Mouse (Mus musculus) WW6 (cell line): ENCODE results near the gene Snx8.

ENCODE experiments used
- DNase-seq: peaks from one replicate; pipeline ENCODE4 v3.0.0-alpha.2; 2013; ENCODE audit warnings: low read depth, low spot score

Snx8 gene

DNA sequence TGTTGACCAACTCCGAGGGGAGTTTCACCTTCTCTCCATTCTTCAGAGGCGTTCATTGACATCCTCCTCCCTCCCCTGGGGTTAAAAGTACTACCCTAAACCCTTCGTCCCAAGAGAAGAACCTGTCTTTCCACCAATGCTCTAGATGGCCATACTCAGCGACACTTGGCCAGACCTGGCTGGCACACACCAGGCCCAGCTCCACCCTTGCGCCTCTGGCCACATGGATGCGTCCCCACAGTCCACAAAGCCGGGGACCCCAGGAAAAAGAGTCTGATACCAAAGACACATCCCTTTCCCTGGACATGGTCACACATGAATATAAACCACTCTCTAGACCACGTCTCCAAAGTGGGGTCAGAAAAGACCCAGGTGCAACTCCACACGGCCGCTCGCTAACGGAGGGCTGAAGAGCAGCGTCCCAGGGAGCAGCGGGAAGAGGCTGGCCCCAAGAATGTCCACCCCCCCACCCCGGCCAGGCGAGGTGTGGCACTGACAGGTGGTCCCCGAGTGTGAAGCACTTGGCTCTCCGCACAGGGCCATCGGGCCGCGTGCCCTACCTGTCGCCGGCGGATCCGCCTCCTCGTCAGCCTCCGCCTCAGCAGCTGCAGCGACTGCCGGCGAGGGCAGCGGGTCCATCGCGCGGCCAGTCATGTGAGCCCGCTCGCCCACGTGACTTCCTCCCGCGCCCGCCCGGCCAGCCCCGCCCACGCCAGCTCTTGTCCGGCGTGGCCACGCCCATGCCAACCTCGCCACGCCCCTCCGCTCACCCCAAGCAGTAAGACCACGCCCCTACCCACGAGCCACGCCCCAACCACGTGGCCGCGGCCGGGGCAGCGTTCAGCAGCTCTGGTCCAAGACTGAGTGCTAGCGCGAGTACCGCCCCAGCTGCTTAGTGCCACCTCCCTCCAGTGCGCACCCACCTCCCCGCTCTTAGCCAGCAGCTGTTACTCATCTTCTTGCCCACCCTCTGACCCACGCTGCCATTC is at the start of gene Snx8:
Snx8 (minus strand) TSS at position 675 of the 989 bp plus-strand sequence.
- peak; percentile 93 for DNase-seq

DNA sequence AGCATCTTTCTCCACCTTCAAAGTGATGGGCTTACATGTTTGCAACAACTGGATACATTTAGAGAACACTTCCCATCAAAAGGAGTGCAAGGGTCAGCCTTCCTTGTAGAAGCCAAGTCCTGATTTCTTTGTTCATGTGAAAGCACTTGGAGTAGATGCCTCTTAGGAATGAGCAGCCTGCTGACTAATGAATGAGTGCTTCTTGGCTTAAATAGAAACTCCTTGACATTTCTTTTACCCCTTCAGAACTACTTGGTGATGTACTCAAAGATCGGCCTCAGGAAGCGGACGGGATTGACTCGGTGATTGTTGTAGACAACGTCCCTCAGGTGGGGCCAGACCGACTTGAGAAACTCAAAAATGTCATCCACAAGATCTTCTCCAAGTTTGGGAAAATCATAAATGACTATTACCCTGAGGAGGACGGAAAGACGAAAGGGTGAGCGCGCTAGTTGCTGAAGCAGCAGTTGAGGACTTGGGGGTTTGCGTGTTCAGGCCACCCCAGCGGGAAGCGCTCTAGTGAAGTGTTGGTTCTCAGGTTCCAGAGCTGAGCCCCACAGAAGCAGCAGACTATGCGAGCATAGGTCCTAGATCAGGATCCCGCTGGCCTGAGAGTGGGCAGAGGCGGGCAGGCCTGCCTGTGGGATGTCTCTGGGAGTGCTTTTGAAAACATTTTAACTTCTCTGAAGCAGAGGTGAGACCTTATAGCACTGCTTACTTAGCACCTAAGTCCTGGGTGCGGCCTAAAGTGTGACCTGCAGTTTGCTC is 36.1 kb upstream of the Snx8 start:
- no peak for DNase-seq

DNA sequence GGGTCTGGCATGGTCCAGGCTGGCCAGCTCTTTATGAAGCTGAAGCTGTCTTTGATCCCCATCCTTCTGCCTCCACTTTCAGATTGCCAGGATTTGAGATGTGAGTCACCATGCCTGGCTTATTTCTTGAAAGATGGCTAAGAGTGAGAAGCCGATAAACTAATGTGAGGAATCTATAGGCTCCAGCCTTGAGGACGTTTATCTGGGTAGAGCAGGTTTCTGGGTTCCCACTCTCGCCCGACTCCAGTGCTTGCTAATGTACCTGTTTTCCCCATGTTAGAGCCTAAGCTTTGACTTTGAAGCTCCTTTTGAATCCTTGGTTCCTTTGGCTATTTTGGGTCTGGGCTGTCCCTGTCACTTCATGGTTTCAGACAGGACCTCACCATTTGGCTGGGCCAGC is 31.6 kb upstream of the Snx8 start:
- no peak for DNase-seq

DNA sequence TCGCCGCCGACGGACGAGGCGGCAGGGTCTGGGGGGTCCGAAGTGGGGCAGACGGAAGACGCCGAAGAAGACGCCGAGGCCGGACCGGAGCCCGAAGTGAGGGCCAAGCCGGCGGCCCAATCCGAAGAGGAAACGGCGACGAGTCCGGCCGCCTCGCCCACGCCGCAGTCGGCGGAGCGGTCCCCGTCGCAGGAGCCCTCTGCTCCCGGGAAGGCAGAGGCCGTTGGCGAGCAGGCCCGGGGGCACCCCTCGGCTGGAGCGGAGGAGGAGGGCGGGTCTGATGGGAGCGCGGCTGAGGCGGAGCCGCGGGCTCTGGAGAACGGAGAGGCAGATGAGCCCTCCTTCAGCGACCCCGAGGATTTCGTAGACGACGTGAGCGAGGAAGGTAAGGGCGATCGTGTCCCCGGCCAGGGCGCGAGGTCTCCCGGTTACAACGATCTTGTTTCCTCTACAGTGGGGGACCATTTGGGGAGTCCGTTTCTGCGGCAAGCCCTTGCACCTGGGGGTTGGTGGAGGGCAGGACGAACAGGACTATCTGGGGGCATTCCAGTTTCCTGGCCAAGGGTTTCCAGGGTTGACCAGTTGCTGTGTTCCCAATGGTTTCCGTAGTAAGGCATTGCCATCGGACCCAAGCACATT is 30.5 kb upstream of the Snx8 start:
- DNase-seq, result no peak

DNA sequence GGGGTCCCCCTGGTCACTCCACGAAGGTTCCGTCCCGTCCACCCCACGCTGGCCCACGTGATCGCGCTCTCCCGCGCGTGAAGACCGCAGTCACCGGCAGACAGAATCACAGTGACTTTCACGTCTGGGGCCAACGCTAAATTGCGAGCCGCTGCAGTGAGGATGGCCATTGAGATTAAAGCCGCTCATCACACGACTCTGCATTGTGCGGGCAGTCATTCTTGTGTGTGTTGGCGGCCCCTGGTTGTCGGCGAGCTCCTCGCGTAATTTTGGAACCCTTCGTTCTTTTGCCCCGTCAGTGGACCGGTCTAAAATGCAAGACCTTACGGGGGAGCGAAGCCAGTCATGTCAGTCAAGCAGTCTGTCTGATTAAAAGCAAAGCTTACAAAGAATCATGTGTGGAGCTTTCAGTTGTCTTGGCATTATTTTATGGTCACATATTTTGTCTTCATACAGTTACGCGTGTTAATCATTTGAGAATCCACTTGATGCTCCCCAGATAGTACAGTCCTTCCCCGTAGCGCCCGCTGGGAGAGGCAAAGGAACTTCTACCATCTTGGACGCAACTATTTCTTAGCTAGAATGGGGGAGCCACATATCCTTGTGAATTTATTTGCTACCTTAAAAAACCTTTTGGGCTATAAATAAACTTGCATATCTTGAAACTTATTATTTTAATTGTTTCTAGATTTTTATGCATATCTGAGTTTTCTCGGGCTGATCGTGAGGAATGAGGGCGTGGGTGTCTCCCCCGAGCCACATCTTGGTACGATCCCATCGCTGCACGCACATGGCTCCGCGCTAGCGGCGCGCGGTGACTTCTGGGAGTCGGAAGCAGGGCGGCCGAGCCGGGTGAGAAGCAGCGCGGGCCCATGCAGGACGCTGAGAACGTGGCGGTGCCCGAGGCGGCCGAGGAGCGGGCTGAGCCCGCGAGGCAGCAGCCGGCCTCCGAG is 29.7 kb upstream of the Snx8 start, which contains the start of gene Eif3b:
Eif3b (plus strand) TSS at position 840 of the 953 bp plus-strand sequence.
- DNase-seq, result peak; percentile 76

DNA sequence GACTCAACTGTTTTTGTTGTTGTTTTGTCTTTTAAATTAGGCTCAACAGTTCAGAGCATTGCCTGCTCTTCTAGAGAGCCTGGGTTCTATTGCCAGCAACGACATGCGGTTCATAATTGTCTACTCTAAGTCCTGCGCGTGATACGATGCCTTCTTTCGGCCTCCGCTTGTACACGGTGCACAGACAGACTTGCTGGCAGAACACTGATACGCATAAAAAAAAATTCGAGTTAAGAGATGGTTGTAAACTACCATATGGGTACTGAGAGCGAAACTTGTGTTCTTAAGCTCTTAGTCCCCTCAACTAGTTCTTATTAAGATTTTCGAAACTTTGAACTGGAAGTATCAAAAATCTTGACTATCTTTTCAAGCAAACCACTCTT is 29.0 kb upstream of the Snx8 start:
- no peak for DNase-seq

DNA sequence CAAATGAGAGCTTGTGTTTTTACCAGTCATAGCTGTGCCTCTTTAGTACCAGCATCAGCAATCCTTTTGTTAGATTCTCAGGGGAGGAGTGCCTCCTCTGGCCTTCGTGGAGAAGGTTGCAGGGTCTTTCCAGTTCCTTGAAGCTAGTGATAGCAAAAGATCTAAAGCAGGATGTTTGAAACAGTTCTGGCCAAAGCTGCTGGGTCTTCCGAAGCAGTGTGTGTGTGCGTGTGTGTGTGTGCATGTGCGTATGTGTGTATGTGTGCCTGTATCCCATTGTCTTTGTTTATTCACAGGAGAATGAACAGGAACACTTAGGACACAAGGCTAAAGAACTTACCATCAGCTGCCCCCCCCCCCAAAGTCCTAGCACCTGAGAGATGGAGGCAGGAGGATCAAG is 25.6 kb upstream of the Snx8 start:
- no peak for DNase-seq

DNA sequence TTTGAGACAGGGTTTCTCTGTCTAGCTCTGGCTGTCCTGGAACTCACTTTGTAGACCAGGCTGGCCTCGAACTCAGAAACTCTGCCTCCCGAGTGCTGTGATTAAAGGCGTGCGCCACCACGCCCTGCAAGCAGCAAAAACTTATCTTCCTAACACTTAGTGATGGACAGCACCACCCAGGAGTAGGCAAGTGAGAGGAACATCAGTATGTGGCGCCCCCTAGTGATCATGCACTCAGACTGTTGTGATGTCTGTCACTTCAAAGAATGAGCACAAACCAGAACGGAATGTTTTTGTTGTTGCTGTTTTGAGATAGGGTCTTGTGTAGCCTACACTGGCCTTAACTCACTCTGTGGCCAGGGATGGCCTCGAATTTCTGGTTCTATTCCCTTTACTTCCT is 22.3 kb upstream of the Snx8 start:
- peak; percentile 68 for DNase-seq

DNA sequence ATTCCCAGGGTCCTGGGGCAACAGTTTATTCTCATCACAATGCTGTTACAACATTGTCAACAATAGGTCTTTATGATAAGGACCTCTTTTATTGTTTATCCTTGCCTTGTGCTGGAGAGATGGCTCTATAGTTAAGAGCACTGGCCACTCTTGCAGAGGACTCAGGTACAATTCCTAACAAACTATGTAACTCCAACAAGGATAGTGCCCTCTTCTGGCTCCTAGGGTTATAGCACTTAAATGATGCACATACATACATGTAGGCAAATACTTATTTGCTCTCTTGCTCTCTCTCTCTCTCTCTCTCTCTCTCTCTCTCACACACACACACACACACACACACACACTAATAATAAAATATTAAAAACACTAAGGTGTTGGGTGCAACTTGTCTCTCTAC is 19.7 kb upstream of the Snx8 start:
- no peak for DNase-seq

DNA sequence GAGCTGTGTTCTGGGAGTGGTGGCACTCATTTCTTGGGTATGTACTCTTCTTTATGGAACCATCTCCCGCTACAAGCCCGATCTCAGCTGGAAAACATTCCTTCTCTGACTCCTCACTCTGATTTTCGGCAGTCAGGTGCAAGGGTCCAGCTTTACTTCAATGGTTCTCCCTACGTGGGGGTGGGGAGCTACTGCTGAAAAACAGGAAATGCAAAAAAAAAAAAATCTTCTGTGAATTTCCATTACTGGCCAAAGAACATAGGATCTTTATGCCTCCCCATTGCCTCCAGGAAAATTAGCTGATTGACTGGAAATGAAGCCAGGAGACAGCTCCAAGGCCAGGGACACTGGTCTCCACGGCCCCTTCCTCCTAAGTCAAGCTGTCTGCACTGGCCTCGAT is 17.6 kb upstream of the Snx8 start:
- no peak for DNase-seq

DNA sequence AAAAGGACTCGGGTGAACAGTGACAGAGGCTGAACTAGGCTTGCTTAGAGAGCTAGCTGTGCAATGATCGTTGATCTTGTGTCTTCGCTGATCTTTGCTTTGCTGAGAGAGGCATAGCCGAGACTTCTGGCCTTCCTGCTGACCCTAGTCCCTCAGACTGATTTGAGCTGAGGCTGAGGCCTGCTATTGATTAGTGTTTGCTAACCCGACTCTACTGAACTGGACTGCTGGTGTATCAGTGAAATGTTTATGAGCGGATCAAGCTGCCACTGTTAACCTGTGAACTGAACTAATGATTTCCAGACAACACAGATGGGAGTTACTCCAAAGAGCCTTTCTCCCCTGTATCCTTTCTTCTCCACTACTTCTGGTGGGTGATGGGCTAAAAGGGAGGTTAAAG is 16.1 kb upstream of the Snx8 start:
- no peak for DNase-seq

DNA sequence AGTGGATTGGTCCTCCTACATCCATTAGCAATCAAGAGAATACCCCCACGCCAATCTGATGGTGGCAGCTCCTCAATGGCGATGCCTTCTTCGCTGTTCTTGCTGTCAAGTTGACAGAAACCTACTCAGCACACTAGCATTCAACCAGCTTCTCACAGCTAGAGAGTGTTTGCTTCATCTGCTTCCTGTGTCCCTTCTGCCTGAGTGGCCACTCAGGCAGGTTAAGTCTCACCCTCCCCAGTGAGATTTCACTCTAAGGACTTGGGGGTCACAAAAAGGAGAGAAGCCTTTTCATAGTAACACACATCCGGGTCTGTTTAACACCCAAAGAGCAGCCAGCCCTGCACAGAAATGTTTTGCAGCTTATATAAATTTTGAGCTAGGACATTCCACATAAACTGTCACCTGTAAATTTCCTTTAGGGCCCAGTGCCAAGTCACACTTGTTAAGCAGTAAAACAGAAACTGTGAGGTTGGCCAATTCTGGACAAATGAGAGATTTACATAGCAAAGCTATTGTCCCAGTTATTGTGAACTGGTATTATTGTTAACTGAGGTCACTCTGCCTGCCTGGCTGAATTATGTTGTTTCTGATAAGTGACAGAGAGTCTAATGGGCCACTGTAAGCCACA is 13.7 kb upstream of the Snx8 start:
- DNase-seq, result no peak

DNA sequence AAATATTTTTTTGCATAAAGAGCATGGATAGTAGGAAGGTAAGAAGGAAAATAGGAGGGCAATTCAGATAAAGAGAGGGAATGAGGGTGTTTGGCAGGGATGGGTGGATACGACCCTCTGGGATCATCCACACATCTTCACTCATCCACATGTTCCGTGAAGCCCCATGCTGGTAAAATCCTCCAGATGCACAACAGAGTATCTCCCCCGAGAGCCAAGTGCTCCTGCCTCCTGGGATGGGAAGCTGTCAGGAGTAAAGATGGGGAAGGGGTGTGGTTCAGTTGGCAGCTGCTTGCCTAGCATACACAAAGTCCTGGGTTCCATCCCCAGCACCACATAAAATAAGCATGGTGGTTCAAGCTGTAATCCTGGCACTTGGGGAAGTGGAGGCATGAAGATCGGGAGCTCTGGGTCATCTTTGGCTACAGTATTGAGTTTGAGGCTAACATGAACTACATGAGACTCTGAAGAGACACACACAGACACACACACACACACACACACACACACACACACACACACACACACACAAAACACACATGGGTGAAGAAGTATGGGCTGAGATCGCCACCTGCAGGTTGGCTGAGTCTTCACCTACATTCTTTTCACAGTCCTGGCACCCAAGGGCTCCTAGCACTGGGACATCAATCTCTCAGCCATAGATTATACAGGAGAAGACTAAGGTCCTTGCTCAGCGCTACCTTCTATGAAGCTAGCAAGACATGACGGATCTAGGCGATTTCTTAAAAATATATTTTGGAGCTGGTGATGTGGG is 7.3 kb upstream of the Snx8 start:
- no peak for DNase-seq

DNA sequence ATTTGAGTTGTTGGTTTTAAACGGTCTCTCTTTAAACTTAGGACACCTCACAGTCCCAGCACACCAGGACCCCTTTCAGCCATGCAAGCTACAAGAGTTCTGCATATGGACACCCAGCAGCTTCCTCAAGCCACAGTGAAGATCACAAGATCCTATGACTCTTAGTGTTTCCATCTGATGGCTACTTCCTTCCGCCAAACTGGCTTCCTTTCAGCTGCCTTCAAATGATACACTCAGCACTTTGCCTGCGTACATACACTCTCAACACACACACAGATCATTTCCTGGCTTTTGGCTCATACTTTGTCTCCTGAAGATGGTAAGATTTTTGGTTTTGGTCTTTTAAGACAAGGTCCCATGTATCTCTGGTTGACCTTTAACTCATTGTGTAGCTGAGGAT is 3.6 kb upstream of the Snx8 start:
- no peak for DNase-seq

DNA sequence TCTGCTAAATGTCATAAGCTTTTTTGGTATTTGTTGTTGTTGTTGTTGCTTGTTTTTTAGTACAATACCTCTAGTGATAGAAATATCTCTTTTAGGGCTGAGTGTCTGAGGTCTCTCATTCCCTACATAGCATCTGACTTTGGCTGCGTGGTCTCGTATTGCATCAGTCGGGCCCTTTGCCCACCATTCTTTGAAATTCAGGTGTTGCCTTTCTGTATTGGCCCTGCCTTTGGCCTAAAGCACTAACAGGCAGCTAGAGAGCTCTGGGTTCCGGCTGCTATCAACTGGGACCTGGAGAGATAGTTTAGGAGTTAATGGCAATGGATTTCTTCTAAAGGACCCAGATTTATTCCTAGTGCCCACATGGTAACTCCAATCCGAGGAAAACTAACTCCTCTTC is 2.9 kb upstream of the Snx8 start:
- no peak for DNase-seq

DNA sequence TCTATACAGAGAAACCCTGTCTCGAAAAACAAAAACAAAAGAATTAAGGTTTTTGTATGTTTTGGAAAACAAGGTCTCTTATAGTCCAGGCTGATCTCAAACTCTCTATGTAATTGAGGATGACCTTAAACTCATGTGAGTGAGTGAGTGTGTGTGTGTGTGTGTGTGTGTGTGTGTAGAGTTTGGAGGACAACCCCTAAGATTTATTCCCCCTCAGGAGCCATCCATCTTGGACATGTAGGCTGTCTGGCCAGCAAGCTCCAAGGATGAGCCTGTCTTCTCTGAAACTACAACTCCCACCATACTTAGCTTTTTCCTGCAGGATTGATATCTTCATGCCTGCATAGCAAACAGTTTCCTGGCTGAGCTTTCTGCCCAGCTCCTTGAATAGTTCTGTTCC is 2.4 kb upstream of the Snx8 start:
- no peak for DNase-seq

DNA sequence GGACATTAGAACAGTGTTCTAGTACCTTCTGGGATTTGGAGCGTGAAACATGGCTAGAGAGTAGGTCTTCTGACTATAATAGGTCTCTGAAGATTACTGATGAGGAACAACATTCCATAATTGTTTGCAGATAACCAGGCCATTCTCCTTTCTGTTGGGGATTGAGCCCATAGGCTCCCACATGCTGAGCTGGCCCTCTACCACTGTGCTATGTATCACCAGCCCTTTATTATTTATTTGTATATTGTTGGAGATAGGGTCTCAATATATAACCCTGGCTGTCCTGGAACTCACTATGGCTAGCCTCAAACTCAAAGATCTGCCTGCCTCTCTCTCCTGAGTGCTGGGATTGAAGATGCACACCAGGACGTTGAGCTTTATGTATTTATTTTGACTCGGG is 585 bp upstream of the Snx8 start:
- DNase-seq, result no peak

DNA sequence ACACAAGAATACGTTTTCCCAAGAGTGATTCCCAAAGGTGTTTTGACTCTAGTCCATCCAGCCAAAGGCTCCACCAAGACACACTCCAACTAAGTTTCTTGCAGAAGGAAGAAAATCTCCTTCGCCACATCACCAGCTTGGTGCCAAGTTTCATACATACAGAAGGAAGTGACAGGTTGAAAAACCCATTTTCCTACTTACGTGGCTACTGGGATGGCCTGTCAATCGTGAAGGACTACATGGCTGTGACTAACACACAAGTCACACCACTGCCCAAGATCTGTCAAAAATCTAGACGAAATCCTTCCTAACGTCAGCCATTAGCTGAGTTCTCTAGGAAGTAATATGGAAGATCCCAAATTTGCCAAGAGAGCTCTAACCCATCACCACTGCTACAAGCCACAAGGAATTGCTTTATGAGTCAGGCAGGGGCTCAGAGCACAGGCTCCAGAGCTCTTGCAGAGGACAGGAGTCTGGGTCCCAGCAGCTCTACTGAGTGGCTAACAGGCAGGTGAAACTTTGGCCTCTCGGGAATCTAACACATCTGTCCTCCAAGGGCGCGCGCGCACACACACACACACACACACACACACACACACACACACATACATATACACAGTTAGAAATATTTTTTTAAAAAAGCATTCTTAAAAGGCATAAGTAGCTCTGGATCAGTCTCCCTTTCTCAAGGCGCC is 1.1 kb downstream of the Snx8 start:
- no peak for DNase-seq

DNA sequence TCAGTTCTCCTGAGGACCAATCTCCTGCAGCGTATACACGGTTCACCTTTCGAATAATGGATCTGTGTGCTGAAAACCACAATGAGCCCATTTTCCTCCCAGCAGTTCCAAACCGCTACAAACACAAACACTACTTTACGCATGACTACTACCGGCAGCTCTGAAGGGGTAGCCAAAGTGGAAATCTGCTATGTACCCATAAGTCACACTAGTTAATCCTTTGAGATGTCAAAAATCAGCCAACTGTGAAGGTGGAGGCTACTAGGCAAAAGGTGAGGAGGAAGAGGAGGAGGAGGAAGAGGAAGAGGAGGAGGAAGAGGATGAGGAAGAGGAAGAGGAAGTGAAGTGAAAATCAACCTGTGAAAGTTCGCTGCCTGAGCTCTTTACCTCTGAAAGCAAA is 1.8 kb downstream of the Snx8 start:
- DNase-seq, result no peak
